Mouse (Mus musculus) hindbrain, embryonic 11.5 days (tissue): ENCODE measurements around the gene Prkca. TPM values are rescaled to one million over a fixed set of nuclear protein-coding genes. Genes with fewer than 3 reads are reported as not detected.

Experiments used
- ATAC-seq: fragments of 200-750 bp; cut with Nextera tagmentation; 2 replicates; pipeline ENCODE4 v1.8.0; 2017; ENCODE audit warnings: mild to moderate bottlenecking, moderate TSS enrichment, moderate library complexity; ENCODE audit not compliant: low FRiP score
- DNase-seq: peaks from one replicate; pipeline ENCODE4 v3.0.0-alpha.2; 2015; ENCODE audit warnings: low spot score
- H3K27ac ChIP-seq: fragments of 300-500 bp; sonication (generic); 2 replicates; pipeline ENCODE4 v1.5.1; 2014; ENCODE audit warnings: mild to moderate bottlenecking, low read depth, low read length
- H3K27me3 ChIP-seq: fragments of 300-500 bp; sonication (generic); 2 replicates; pipeline ENCODE4 v1.6.1; 2014; ENCODE audit warnings: mild to moderate bottlenecking, low read length, moderate library complexity, mixed read lengths; ENCODE audit not compliant: control insufficient read depth, insufficient read depth
- H3K36me3 ChIP-seq: fragments of 300-500 bp; sonication (generic); 2 replicates; pipeline ENCODE4 v1.6.1; 2014; ENCODE audit warnings: mild to moderate bottlenecking, low read length, moderate library complexity, mixed read lengths; ENCODE audit not compliant: control insufficient read depth, insufficient read depth
- H3K4me1 ChIP-seq: fragments of 300-500 bp; sonication (generic); replicated peaks from 2 replicates; pipeline ENCODE4 v1.6.1; 2014; ENCODE audit warnings: low read length, mixed read lengths; ENCODE audit not compliant: control insufficient read depth, insufficient read depth
- H3K4me2 ChIP-seq: fragments of 300-500 bp; sonication (generic); replicated peaks from 2 replicates; pipeline ENCODE4 v1.6.1; 2014; ENCODE audit warnings: mild to moderate bottlenecking, low read depth, low read length
- H3K4me3 ChIP-seq: fragments of 300-500 bp; sonication (generic); 2 replicates; pipeline ENCODE4 v1.5.1; 2014; ENCODE audit warnings: low read depth, low read length
- H3K9ac ChIP-seq: fragments of 300-500 bp; sonication (generic); 2 replicates; pipeline ENCODE4 v1.6.1; 2014; ENCODE audit warnings: low read depth, low read length
- H3K9me3 ChIP-seq: fragments of 300-500 bp; sonication (generic); 2 replicates; pipeline ENCODE4 v1.6.1; 2016; ENCODE audit warnings: low read length; ENCODE audit not compliant: control insufficient read depth
- WGBS: fragments of 180-500 bp; shearing (Covaris S2); extraction: QIAGEN DNeasy Blood & Tissue Kit; methylation state at CpG from one replicate; pipeline ENCODE4 v1.1.7; 2014; 5-methylcytosine and 5-hydroxymethylcytosine counted together
- polyA plus RNA-seq: library from polyadenylated mRNA; unstranded; fragments of >200 nt; fragmentation: Nextera tagmentation; extraction: Ambion mirVana; gene quantifications from 2 replicates; pipeline ENCODE4 v1.2.1, GENCODE M21; 2014

Prkca gene
- polyA plus RNA-seq, 1 experiment from 2014 or later = 4.1 TPM

GRCm38 (mm10) chr11:108268421-108269322, 75.1 kb downstream of the Prkca start:
- ATAC-seq (peak; percentile 53), DNase-seq (peak; percentile 27)
- no peak overlapping the region for H3K4me2 ChIP-seq
- H3K4me1 ChIP-seq = peaks cover 11% of the 10 kb centered on the region
- H3K27me3 ChIP-seq = no peaks in the 10 kb centered on the region
- H3K36me3 ChIP-seq = no peaks in the 10 kb centered on the region
- H3K9ac ChIP-seq = no peak overlapping the region
- WGBS = 43% methylated on average over 12 of the region's 12 CpGs
- H3K27ac ChIP-seq = 0 out of 2 replicates have a peak overlapping the region, but pooled peaks have one; percentile 10
- no peaks in the 10 kb centered on the region for H3K9me3 ChIP-seq
- H3K4me3 ChIP-seq = no peak overlapping the region

DNA sequence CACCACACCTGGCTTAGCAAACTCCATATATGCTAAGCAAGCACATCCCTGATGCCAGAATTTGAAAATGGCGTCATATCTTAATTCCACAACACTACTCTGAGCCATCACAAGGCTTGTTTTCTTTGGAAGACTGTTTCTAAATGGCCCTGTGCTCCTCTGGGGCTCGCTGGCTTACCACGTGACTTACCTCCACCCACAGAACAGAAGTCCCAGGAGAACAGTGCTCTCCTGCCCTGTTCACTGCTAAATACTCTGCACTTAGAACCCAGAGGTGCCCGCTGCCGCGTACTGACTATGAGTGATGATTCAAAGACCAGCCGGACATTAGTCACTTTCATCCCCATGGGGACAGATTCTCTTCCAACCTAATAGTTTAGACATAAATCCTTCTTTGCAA, 75.9 kb downstream of the Prkca start:
- H3K27me3 ChIP-seq = no peaks in the 10 kb centered on the region
- H3K9me3 ChIP-seq = no peaks in the 10 kb centered on the region
- 73% methylated on average over 7 of the region's 7 CpGs for WGBS
- DNase-seq (no peak), ATAC-seq (no peak)
- no peak overlapping the region for H3K27ac ChIP-seq
- no peak overlapping the region for H3K4me2 ChIP-seq
- no peak overlapping the region for H3K4me3 ChIP-seq
- no peak overlapping the region for H3K9ac ChIP-seq
- H3K36me3 ChIP-seq = no peaks in the 10 kb centered on the region
- H3K4me1 ChIP-seq = peaks cover 11% of the 10 kb centered on the region

GRCm38 (mm10) chr11:108267066-108267465, 76.7 kb downstream of the Prkca start:
- ATAC-seq (no peak), DNase-seq (no peak)
- no peaks in the 10 kb centered on the region for H3K9me3 ChIP-seq
- H3K27me3 ChIP-seq = no peaks in the 10 kb centered on the region
- no peak overlapping the region for H3K9ac ChIP-seq
- H3K4me1 ChIP-seq = peaks cover 11% of the 10 kb centered on the region
- no peak overlapping the region for H3K4me2 ChIP-seq
- H3K27ac ChIP-seq = no peak overlapping the region
- WGBS = 89% methylated on average over 3 of the region's 3 CpGs
- no peaks in the 10 kb centered on the region for H3K36me3 ChIP-seq
- no peak overlapping the region for H3K4me3 ChIP-seq

- no peak overlapping the region for H3K4me2 ChIP-seq
- H3K36me3 ChIP-seq = no peaks in the 10 kb centered on the region
- H3K27ac ChIP-seq = no peak overlapping the region
- H3K9me3 ChIP-seq = no peaks in the 10 kb centered on the region
- ATAC-seq = no peak
- H3K9ac ChIP-seq = no peak overlapping the region
- no peak for DNase-seq
- no peaks in the 10 kb centered on the region for H3K27me3 ChIP-seq
- no peak overlapping the region for H3K4me3 ChIP-seq
- H3K4me1 ChIP-seq = peaks cover 3% of the 10 kb centered on the region
- WGBS = 70% methylated on average over 1 of the region's 1 CpGs
These were observed 79.9 kb downstream of the Prkca start for GRCm38 (mm10) chr11:108263868-108264267.

GRCm38 (mm10) chr11:108263406-108263805, 80.3 kb downstream of the Prkca start:
- peaks cover 1% of the 10 kb centered on the region; the same call in 1 of the 2 replicates for H3K4me1 ChIP-seq
- H3K9me3 ChIP-seq = no peaks in the 10 kb centered on the region
- no peak for DNase-seq
- H3K27me3 ChIP-seq = no peaks in the 10 kb centered on the region
- no peak overlapping the region for H3K9ac ChIP-seq
- no peak overlapping the region for H3K4me2 ChIP-seq
- H3K36me3 ChIP-seq = no peaks in the 10 kb centered on the region
- no peak overlapping the region for H3K4me3 ChIP-seq
- WGBS = 86% methylated on average over 3 of the region's 3 CpGs
- no peak overlapping the region for H3K27ac ChIP-seq
- no peak for ATAC-seq

- Histone ChIP-seq H3K27ac (no peak overlapping the region), H3K4me1 (no peaks in the 10 kb centered on the region), H3K4me3 (no peak overlapping the region), H3K27me3 (no peaks in the 10 kb centered on the region), H3K36me3 (no peaks in the 10 kb centered on the region), H3K9ac (no peak overlapping the region), H3K4me2 (no peak overlapping the region), H3K9me3 (no peaks in the 10 kb centered on the region)
- WGBS = 52% methylated on average over 7 of the region's 7 CpGs
- no peak for ATAC-seq
- no peak for DNase-seq
These were observed 82.0 kb downstream of the Prkca start for GRCm38 (mm10) chr11:108261751-108262160.

- no peak overlapping the region for H3K27ac ChIP-seq
These were observed 82.8 kb downstream of the Prkca start for GRCm38 (mm10) chr11:108260775-108261517.

GRCm38 (mm10) chr11:108259391-108259790, 84.3 kb downstream of the Prkca start:
- H3K9me3 ChIP-seq = no peaks in the 10 kb centered on the region
- no peak for DNase-seq
- H3K27me3 ChIP-seq = no peaks in the 10 kb centered on the region
- H3K4me1 ChIP-seq = no peaks in the 10 kb centered on the region
- H3K36me3 ChIP-seq = no peaks in the 10 kb centered on the region
- ATAC-seq = no peak
- H3K4me2 ChIP-seq = no peak overlapping the region
- H3K4me3 ChIP-seq = no peak overlapping the region
- no peak overlapping the region for H3K9ac ChIP-seq
- 77% methylated on average over 4 of the region's 4 CpGs for WGBS
- no peak overlapping the region for H3K27ac ChIP-seq

More at GRCm38 (mm10) chr11:108260775-108261517, 82.8 kb downstream of the Prkca start:
- ATAC-seq (no peak), DNase-seq (no peak)
- H3K4me2 ChIP-seq = no peak overlapping the region
- no peaks in the 10 kb centered on the region for H3K27me3 ChIP-seq
- no peaks in the 10 kb centered on the region for H3K36me3 ChIP-seq
- no peak overlapping the region for H3K4me3 ChIP-seq
- no peaks in the 10 kb centered on the region for H3K9me3 ChIP-seq
- no peaks in the 10 kb centered on the region for H3K4me1 ChIP-seq
- WGBS = 64% methylated on average over 6 of the region's 6 CpGs
- H3K9ac ChIP-seq = no peak overlapping the region
